Comparison of ENCODE assay signal across 16 mouse cellular contexts in the genomic region with DNA sequence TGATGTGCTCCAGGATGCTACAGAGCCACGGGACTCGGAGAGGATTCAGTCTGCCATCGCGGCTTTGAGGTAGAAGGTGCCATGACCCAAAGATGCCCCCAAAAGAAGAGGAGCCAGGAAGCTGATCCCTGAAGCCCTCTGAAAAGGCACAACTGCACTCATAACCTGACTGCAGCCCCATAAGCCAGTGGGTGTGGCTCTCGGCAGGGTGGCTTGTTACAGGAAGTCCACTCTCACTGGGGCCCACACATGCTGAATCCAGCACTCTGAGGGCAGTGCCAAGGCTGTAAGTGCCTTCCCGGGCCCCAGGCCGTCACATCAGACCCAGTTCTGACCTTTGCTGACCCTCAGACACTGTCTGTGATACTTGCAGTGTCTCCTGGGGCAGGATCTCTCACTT. TPM values are rescaled to one million over a fixed set of nuclear protein-coding genes. Genes with fewer than 3 reads are reported as not detected.
DNase-seq lines count a peak whose midpoint lies in the region; ATAC-seq and TF ChIP-seq lines count a peak whose summit lies in the region.
"Had no signal": no experiment of that assay in that cellular context is flagged by ENCODE, and none has a peak within 500 bp of the region (broad histone marks: within the 10 kb centered on the region; RNA-seq: fewer than 3 reads in every experiment).

No protein-coding gene starts in this region.

- DNase-seq in heart, adult 9 months (ENCODE audit: low spot score in 2 of 2): no peak
- DNase-seq in liver, embryonic 13.5 days: no peak
- DNase-seq in liver: no peak
- no peak for DNase-seq in heart, postnatal 0 days (ENCODE audit: low spot score)
- no peak for DNase-seq in ovary, adult 18-20 months (ENCODE audit: low spot score)
- DNase-seq: gastrocnemius, postnatal 10 days; kidney, adult 11 months; lung, postnatal 14 days; right cerebral cortex, postnatal 25 days had no signal

- H3K4me3 ChIP-seq in heart, embryonic 12.5 days: no peak overlapping the region
- H3K4me3 ChIP-seq in liver, embryonic 13.5 days (replicated peaks): no peak overlapping the region
- no peak overlapping the region for H3K4me3 ChIP-seq in heart, postnatal 0 days (ENCODE audit: low read depth, low read length)
- H3K4me3 ChIP-seq in stomach, embryonic 14.5 days (ENCODE audit: low read depth, low read length): no peak overlapping the region
- H3K4me3 ChIP-seq: forebrain, embryonic 15.5 days; midbrain, embryonic 12.5 days had no signal

- H3K36me3 ChIP-seq in heart, embryonic 12.5 days: peaks cover 22% of the 10 kb centered on the region
- H3K36me3 ChIP-seq in liver, embryonic 13.5 days: peaks cover 90% of the 10 kb centered on the region
- no peaks in the 10 kb centered on the region for H3K36me3 ChIP-seq in heart, postnatal 0 days (replicated peaks; ENCODE audit: control insufficient read depth, insufficient read depth, low read length)
- no peaks in the 10 kb centered on the region for H3K36me3 ChIP-seq in stomach, embryonic 14.5 days (ENCODE audit: control insufficient read depth, insufficient read depth, low read length)
- H3K36me3 ChIP-seq: forebrain, embryonic 15.5 days; midbrain, embryonic 12.5 days had no signal

- no peaks in the 10 kb centered on the region for H3K9me3 ChIP-seq in heart, embryonic 12.5 days (replicated peaks)
- H3K9me3 ChIP-seq in liver, embryonic 13.5 days (replicated peaks): no peaks in the 10 kb centered on the region
- H3K9me3 ChIP-seq in heart, postnatal 0 days (replicated peaks; ENCODE audit: control insufficient read depth, low read length): no peaks in the 10 kb centered on the region
- no peaks in the 10 kb centered on the region for H3K9me3 ChIP-seq in stomach, embryonic 14.5 days (ENCODE audit: control insufficient read depth, low read depth, low read length)
- H3K9me3 ChIP-seq: forebrain, embryonic 15.5 days; midbrain, embryonic 12.5 days had no signal

- no peak overlapping the region for H3K4me2 ChIP-seq in heart, embryonic 12.5 days
- no peak overlapping the region for H3K4me2 ChIP-seq in liver, embryonic 13.5 days
- H3K4me2 ChIP-seq in heart, postnatal 0 days (ENCODE audit: low read depth, low read length): no peak overlapping the region
- no peak overlapping the region for H3K4me2 ChIP-seq in stomach, embryonic 14.5 days (replicated peaks; ENCODE audit: low read depth, low read length)
- H3K4me2 ChIP-seq: forebrain, embryonic 15.5 days; midbrain, embryonic 12.5 days had no signal

- ATAC-seq in heart, embryonic 12.5 days (ENCODE audit: insufficient number of reproducible peaks, low FRiP score): no peak
- ATAC-seq in liver, embryonic 13.5 days (ENCODE audit: low read depth): no peak
- no peak for ATAC-seq in heart, postnatal 0 days (ENCODE audit: insufficient read depth, low read depth)
- no peak for ATAC-seq in stomach, embryonic 14.5 days (ENCODE audit: insufficient number of reproducible peaks, insufficient read depth, low FRiP score, low read depth)
- ATAC-seq: forebrain, embryonic 15.5 days had no signal

- TF ChIP-seq CTCF in heart, postnatal 0 days (IDR thresholded peaks at IDR 0.05; ENCODE audit: low read depth): no peak

- peak overlapping the region; percentile 57; the same call in 1 of the 2 replicates for H3K27ac ChIP-seq in heart, embryonic 12.5 days (ENCODE audit: poor library complexity, severe bottlenecking)
- H3K27ac ChIP-seq in liver, embryonic 13.5 days: peak overlapping the region; percentile 27; the same call in 1 of the 2 replicates
- peak overlapping the region; percentile 78 for H3K27ac ChIP-seq in heart, postnatal 0 days (ENCODE audit: low read depth)
- H3K27ac ChIP-seq in stomach, embryonic 14.5 days (ENCODE audit: low read length): peak overlapping the region; percentile 90; the same call in 1 of the 2 replicates
- H3K27ac ChIP-seq: forebrain, embryonic 15.5 days; midbrain, embryonic 12.5 days had no signal

- H3K9ac ChIP-seq in heart, embryonic 12.5 days: no peak overlapping the region
- H3K9ac ChIP-seq in liver, embryonic 13.5 days: no peak overlapping the region
- H3K9ac ChIP-seq in heart, postnatal 0 days (replicated peaks; ENCODE audit: low read depth, low read length): no peak overlapping the region
- no peak overlapping the region for H3K9ac ChIP-seq in stomach, embryonic 14.5 days (replicated peaks; ENCODE audit: low read depth, low read length)
- H3K9ac ChIP-seq: forebrain, embryonic 15.5 days; midbrain, embryonic 12.5 days had no signal

- TF ChIP-seq EP300 in heart, postnatal 0 days (IDR thresholded peaks at IDR 0.05; ENCODE audit: low read depth): no peak

- no peaks in the 10 kb centered on the region for H3K27me3 ChIP-seq in heart, embryonic 12.5 days (replicated peaks)
- no peaks in the 10 kb centered on the region for H3K27me3 ChIP-seq in liver, embryonic 13.5 days
- no peaks in the 10 kb centered on the region for H3K27me3 ChIP-seq in heart, postnatal 0 days (ENCODE audit: control insufficient read depth, insufficient read depth, low read length)
- no peaks in the 10 kb centered on the region for H3K27me3 ChIP-seq in stomach, embryonic 14.5 days (ENCODE audit: control insufficient read depth, insufficient read depth, low read length)
- H3K27me3 ChIP-seq: forebrain, embryonic 15.5 days; midbrain, embryonic 12.5 days had no signal

- H3K4me1 ChIP-seq in heart, embryonic 12.5 days (replicated peaks): peaks cover 48% of the 10 kb centered on the region
- H3K4me1 ChIP-seq in liver, embryonic 13.5 days (replicated peaks): peaks cover 66% of the 10 kb centered on the region
- peaks cover 3% of the 10 kb centered on the region; the same call in 1 of the 2 replicates for H3K4me1 ChIP-seq in heart, postnatal 0 days (ENCODE audit: control insufficient read depth, insufficient read depth)
- H3K4me1 ChIP-seq in stomach, embryonic 14.5 days (ENCODE audit: control insufficient read depth, insufficient read depth, low read length): peaks cover 30% of the 10 kb centered on the region
- H3K4me1 ChIP-seq: forebrain, embryonic 15.5 days had no signal

- 58% methylated on average over 7 of the region's 7 CpGs for WGBS in heart, embryonic 12.5 days
- 78% methylated on average over 7 of the region's 7 CpGs for WGBS in liver, embryonic 13.5 days (ENCODE audit: insufficient replicate concordance)
- 66% methylated on average over 7 of the region's 7 CpGs for WGBS in heart, postnatal 0 days
- WGBS in stomach, embryonic 14.5 days: 62% methylated on average over 7 of the region's 7 CpGs

RNA-seq across cellular contexts. Expression of gene Ctu2, which starts 36.4 kb away (rescaled TPM):
- 30.0 and 31.1 TPM in 2 replicates for polyA plus RNA-seq in heart, embryonic 12.5 days (2016; fragmentation: Nextera tagmentation; extraction: Ambion mirVana)
- 26.7 and 29.3 TPM in 2 replicates for polyA plus RNA-seq in liver, embryonic 13.5 days (2015; fragmentation: Nextera tagmentation; extraction: Ambion mirVana)
- total RNA-seq in heart, postnatal 0 days (2014; rRNA removed; ENCODE audit: low replicate concordance): 19.5 and 28.4 TPM in 2 replicates
- 20.9 and 24.3 TPM in 2 replicates for polyA plus RNA-seq in heart, postnatal 0 days (2015; fragmentation: Nextera tagmentation; extraction: Ambion mirVana)
- 46.4 and 54.0 TPM in 2 replicates for polyA plus RNA-seq in stomach, embryonic 14.5 days (2014; fragmentation: Nextera tagmentation; extraction: Ambion mirVana)

RNA-seq across cellular contexts. Expression of gene Rnf166, which starts 36.5 kb away (rescaled TPM):
- 33.7 and 39.7 TPM in 2 replicates for polyA plus RNA-seq in heart, embryonic 12.5 days (2016; fragmentation: Nextera tagmentation; extraction: Ambion mirVana)
- polyA plus RNA-seq in liver, embryonic 13.5 days (2015; fragmentation: Nextera tagmentation; extraction: Ambion mirVana): 12.2 and 13.7 TPM in 2 replicates
- total RNA-seq in heart, postnatal 0 days (2014; rRNA removed; ENCODE audit: low replicate concordance): 39.7 and 42.7 TPM in 2 replicates
- 39.4 and 45.9 TPM in 2 replicates for polyA plus RNA-seq in heart, postnatal 0 days (2015; fragmentation: Nextera tagmentation; extraction: Ambion mirVana)
- 31.5 and 34.3 TPM in 2 replicates for polyA plus RNA-seq in stomach, embryonic 14.5 days (2014; fragmentation: Nextera tagmentation; extraction: Ambion mirVana)

RNA-seq across cellular contexts. Expression of gene Piezo1, which starts 38.7 kb away (rescaled TPM):
- 25.5 and 27.8 TPM in 2 replicates for polyA plus RNA-seq in heart, embryonic 12.5 days (2016; fragmentation: Nextera tagmentation; extraction: Ambion mirVana)
- 13.9 and 14.2 TPM in 2 replicates for polyA plus RNA-seq in liver, embryonic 13.5 days (2015; fragmentation: Nextera tagmentation; extraction: Ambion mirVana)
- 87.0 and 92.7 TPM in 2 replicates for total RNA-seq in heart, postnatal 0 days (2014; rRNA removed; ENCODE audit: low replicate concordance)
- 8.0 and 10.1 TPM in 2 replicates for polyA plus RNA-seq in heart, postnatal 0 days (2015; fragmentation: Nextera tagmentation; extraction: Ambion mirVana)
- polyA plus RNA-seq in stomach, embryonic 14.5 days (2014; fragmentation: Nextera tagmentation; extraction: Ambion mirVana): 15.6 and 24.2 TPM in 2 replicates

RNA-seq across cellular contexts. Expression of gene Snai3, which starts 51.9 kb away (rescaled TPM):
- polyA plus RNA-seq in heart, embryonic 12.5 days (2016; fragmentation: Nextera tagmentation; extraction: Ambion mirVana): 2.1 and 2.3 TPM in 2 replicates
- 0.20 and 0.31 TPM in 2 replicates for polyA plus RNA-seq in liver, embryonic 13.5 days (2015; fragmentation: Nextera tagmentation; extraction: Ambion mirVana)
- 1.2 TPM in 1 of 2 replicates, not detected in the other for total RNA-seq in heart, postnatal 0 days (2014; rRNA removed; ENCODE audit: low replicate concordance)
- polyA plus RNA-seq in heart, postnatal 0 days (2015; fragmentation: Nextera tagmentation; extraction: Ambion mirVana): 0.61 and 1.6 TPM in 2 replicates
- 0.39 and 0.46 TPM in 2 replicates for polyA plus RNA-seq in stomach, embryonic 14.5 days (2014; fragmentation: Nextera tagmentation; extraction: Ambion mirVana)
- total RNA-seq: common myeloid progenitor, adult 5-6 weeks; hematopoietic stem cell, adult 5-6 weeks; layer of hippocampus, postnatal 10 days had no signal
- polyA plus RNA-seq: forebrain, embryonic 15.5 days; midbrain, embryonic 12.5 days had no signal

RNA-seq across cellular contexts. Expression of gene Cdt1, which starts 55.4 kb away (rescaled TPM):
- polyA plus RNA-seq in heart, embryonic 12.5 days (2016; fragmentation: Nextera tagmentation; extraction: Ambion mirVana): 36.9 and 38.9 TPM in 2 replicates
- 60.6 and 64.3 TPM in 2 replicates for polyA plus RNA-seq in liver, embryonic 13.5 days (2015; fragmentation: Nextera tagmentation; extraction: Ambion mirVana)
- total RNA-seq in heart, postnatal 0 days (2014; rRNA removed; ENCODE audit: low replicate concordance): 27.5 and 52.3 TPM in 2 replicates
- polyA plus RNA-seq in heart, postnatal 0 days (2015; fragmentation: Nextera tagmentation; extraction: Ambion mirVana): 9.9 and 10.0 TPM in 2 replicates
- 34.8 and 36.4 TPM in 2 replicates for polyA plus RNA-seq in stomach, embryonic 14.5 days (2014; fragmentation: Nextera tagmentation; extraction: Ambion mirVana)

Comparison
In these comparisons a context has a peak if more than half of its experiments do, and no peak if none do; other contexts are left out.
1. H3K27ac ChIP-seq: peak in every context shown above with its lines; median percentile 90 in stomach, embryonic 14.5 days; 78 in heart, postnatal 0 days; 57 in heart, embryonic 12.5 days; 27 in liver, embryonic 13.5 days.